In genomic region chr3:3831411-3832286, GRCm38 (mm10) we compare ENCODE assay signal across 21 mouse cellular contexts.
DNase-seq lines count a peak whose midpoint lies in the region; ATAC-seq lines count a peak whose summit lies in the region.
"Had no signal": no experiment of that assay in that cellular context is flagged by ENCODE, and none has a peak within 500 bp of the region (broad histone marks: within the 10 kb centered on the region; RNA-seq: fewer than 3 reads in every experiment).

No protein-coding gene starts in this region.

- no peaks in the 10 kb centered on the region for H3K27me3 ChIP-seq in hindbrain, embryonic 11.5 days (ENCODE audit: control insufficient read depth, insufficient read depth, low read length)
- H3K27me3 ChIP-seq in hindbrain, embryonic 10.5 days (ENCODE audit: insufficient read depth, poor library complexity, severe bottlenecking): no peaks in the 10 kb centered on the region
- H3K27me3 ChIP-seq in forebrain, embryonic 12.5 days: no peaks in the 10 kb centered on the region
- H3K27me3 ChIP-seq in hindbrain, embryonic 13.5 days: 0 out of 2 replicates have a peak, but pooled peaks cover 2% of the 10 kb centered on the region
- H3K27me3 ChIP-seq in neural tube, embryonic 12.5 days (replicated peaks): no peaks in the 10 kb centered on the region
- no peaks in the 10 kb centered on the region for H3K27me3 ChIP-seq in limb, embryonic 10.5 days (ENCODE audit: low read depth, poor library complexity, severe bottlenecking)
- H3K27me3 ChIP-seq: embryonic facial prominence, embryonic 13.5 days; heart, embryonic 15.5 days had no signal

- no peak overlapping the region for H3K4me3 ChIP-seq in hindbrain, embryonic 11.5 days (ENCODE audit: low read depth, low read length)
- no peak overlapping the region for H3K4me3 ChIP-seq in hindbrain, embryonic 10.5 days
- no peak overlapping the region for H3K4me3 ChIP-seq in forebrain, embryonic 12.5 days (replicated peaks)
- no peak overlapping the region for H3K4me3 ChIP-seq in hindbrain, embryonic 13.5 days
- H3K4me3 ChIP-seq in neural tube, embryonic 12.5 days: no peak overlapping the region
- no peak overlapping the region for H3K4me3 ChIP-seq in limb, embryonic 10.5 days
- H3K4me3 ChIP-seq: embryonic facial prominence, embryonic 13.5 days; heart, embryonic 15.5 days had no signal

- H3K27ac ChIP-seq in hindbrain, embryonic 11.5 days (ENCODE audit: low read depth, low read length): no peak overlapping the region
- no peak overlapping the region for H3K27ac ChIP-seq in hindbrain, embryonic 10.5 days
- no peak overlapping the region for H3K27ac ChIP-seq in forebrain, embryonic 12.5 days
- no peak overlapping the region for H3K27ac ChIP-seq in hindbrain, embryonic 13.5 days
- H3K27ac ChIP-seq in neural tube, embryonic 12.5 days: no peak overlapping the region
- no peak overlapping the region for H3K27ac ChIP-seq in limb, embryonic 10.5 days
- H3K27ac ChIP-seq: embryonic facial prominence, embryonic 13.5 days; heart, embryonic 15.5 days had no signal

- H3K9me3 ChIP-seq in hindbrain, embryonic 11.5 days (ENCODE audit: control insufficient read depth, low read length): no peaks in the 10 kb centered on the region
- H3K9me3 ChIP-seq in hindbrain, embryonic 10.5 days: peaks cover 3% of the 10 kb centered on the region; the same call in 1 of the 2 replicates
- H3K9me3 ChIP-seq in forebrain, embryonic 12.5 days: no peaks in the 10 kb centered on the region
- no peaks in the 10 kb centered on the region for H3K9me3 ChIP-seq in hindbrain, embryonic 13.5 days
- no peaks in the 10 kb centered on the region for H3K9me3 ChIP-seq in neural tube, embryonic 12.5 days
- no peaks in the 10 kb centered on the region for H3K9me3 ChIP-seq in limb, embryonic 10.5 days (replicated peaks)
- H3K9me3 ChIP-seq: embryonic facial prominence, embryonic 13.5 days; heart, embryonic 15.5 days had no signal

- H3K9ac ChIP-seq in hindbrain, embryonic 11.5 days (ENCODE audit: low read depth, low read length): no peak overlapping the region
- no peak overlapping the region for H3K9ac ChIP-seq in forebrain, embryonic 12.5 days
- no peak overlapping the region for H3K9ac ChIP-seq in hindbrain, embryonic 13.5 days
- H3K9ac ChIP-seq in neural tube, embryonic 12.5 days: no peak overlapping the region
- H3K9ac ChIP-seq: embryonic facial prominence, embryonic 13.5 days; heart, embryonic 15.5 days; liver, postnatal 0 days had no signal

- 0 out of 2 replicates have a peak, but pooled peaks have one; percentile 45 for ATAC-seq in hindbrain, embryonic 11.5 days (ENCODE audit: low FRiP score)
- ATAC-seq in forebrain, embryonic 12.5 days (ENCODE audit: low FRiP score): peak; percentile 92
- ATAC-seq in hindbrain, embryonic 13.5 days (ENCODE audit: low FRiP score): peak; percentile 90
- peak; percentile 78; the same call in 1 of the 2 replicates for ATAC-seq in neural tube, embryonic 12.5 days (ENCODE audit: low FRiP score, low read depth)
- ATAC-seq: activated CD4-positive, CD25-positive, alpha-beta regulatory T cell, adult 4 months; CD4-positive, CD25-positive, alpha-beta regulatory T cell, adult 4 months; liver, postnatal 0 days had no signal

- H3K4me1 ChIP-seq in hindbrain, embryonic 11.5 days (replicated peaks; ENCODE audit: control insufficient read depth, insufficient read depth, low read length): no peaks in the 10 kb centered on the region
- H3K4me1 ChIP-seq in hindbrain, embryonic 10.5 days (replicated peaks): no peaks in the 10 kb centered on the region
- H3K4me1 ChIP-seq in forebrain, embryonic 12.5 days: no peaks in the 10 kb centered on the region
- no peaks in the 10 kb centered on the region for H3K4me1 ChIP-seq in hindbrain, embryonic 13.5 days (replicated peaks)
- no peaks in the 10 kb centered on the region for H3K4me1 ChIP-seq in neural tube, embryonic 12.5 days
- no peaks in the 10 kb centered on the region for H3K4me1 ChIP-seq in limb, embryonic 10.5 days
- H3K4me1 ChIP-seq: embryonic facial prominence, embryonic 13.5 days; heart, embryonic 15.5 days had no signal

- 85% methylated on average over 7 of the region's 7 CpGs for WGBS in hindbrain, embryonic 11.5 days
- WGBS in hindbrain, embryonic 10.5 days: 91% methylated on average over 7 of the region's 7 CpGs
- WGBS in forebrain, embryonic 12.5 days: 46% methylated on average over 7 of the region's 7 CpGs
- 59% methylated on average over 7 of the region's 7 CpGs for WGBS in hindbrain, embryonic 13.5 days
- WGBS in neural tube, embryonic 12.5 days: 77% methylated on average over 7 of the region's 7 CpGs
- 86% methylated on average over 7 of the region's 7 CpGs for WGBS in limb, embryonic 10.5 days

- H3K4me2 ChIP-seq in hindbrain, embryonic 11.5 days (replicated peaks; ENCODE audit: low read depth, low read length): no peak overlapping the region
- H3K4me2 ChIP-seq in forebrain, embryonic 12.5 days: no peak overlapping the region
- H3K4me2 ChIP-seq in hindbrain, embryonic 13.5 days: no peak overlapping the region
- H3K4me2 ChIP-seq in neural tube, embryonic 12.5 days (replicated peaks): no peak overlapping the region
- H3K4me2 ChIP-seq: embryonic facial prominence, embryonic 13.5 days; heart, embryonic 15.5 days had no signal

- H3K36me3 ChIP-seq in hindbrain, embryonic 11.5 days (ENCODE audit: control insufficient read depth, insufficient read depth, low read length): no peaks in the 10 kb centered on the region
- no peaks in the 10 kb centered on the region for H3K36me3 ChIP-seq in hindbrain, embryonic 10.5 days
- no peaks in the 10 kb centered on the region for H3K36me3 ChIP-seq in forebrain, embryonic 12.5 days (replicated peaks)
- no peaks in the 10 kb centered on the region for H3K36me3 ChIP-seq in hindbrain, embryonic 13.5 days
- H3K36me3 ChIP-seq in neural tube, embryonic 12.5 days: no peaks in the 10 kb centered on the region
- no peaks in the 10 kb centered on the region for H3K36me3 ChIP-seq in limb, embryonic 10.5 days
- H3K36me3 ChIP-seq: embryonic facial prominence, embryonic 13.5 days; heart, embryonic 15.5 days had no signal

- DNase-seq in hindbrain, embryonic 11.5 days (ENCODE audit: low spot score): no peak
- DNase-seq in hindbrain, embryonic 10.5 days (ENCODE audit: low spot score): no peak
- DNase-seq in urinary bladder, postnatal 25 days (ENCODE audit: low spot score): no peak
- no peak for DNase-seq in left cerebral cortex, adult 9 months (ENCODE audit: low spot score in 2 of 2)
- DNase-seq in limb, embryonic 10.5 days (ENCODE audit: low spot score): no peak
- DNase-seq: adrenal gland, postnatal 14 days; cerebellum, adult 11 months; cerebellum, postnatal 10 days; gastrocnemius, postnatal 25 days; kidney, adult 11 months; left cerebral cortex, postnatal 4 days; liver, postnatal 0 days; lung, postnatal 10 days; thymus, postnatal 14 days had no signal
